Comparison of ENCODE assay signal across 23 mouse cellular contexts in genomic region chr9:50612115-50612514, GRCm38 (mm10). TPM values are rescaled to one million over a fixed set of nuclear protein-coding genes. Genes with fewer than 3 reads are reported as not detected.
DNase-seq lines count a peak whose midpoint lies in the region; TF ChIP-seq lines count a peak whose summit lies in the region.
"Had no signal": no experiment of that assay in that cellular context is flagged by ENCODE, and none has a peak within 500 bp of the region (broad histone marks: within the 10 kb centered on the region; RNA-seq: fewer than 3 reads in every experiment).

No protein-coding gene starts in this region.

- peak overlapping the region; percentile 88; the same call in 1 of the 2 replicates for H3K27ac ChIP-seq in cortical plate, adult 2 months (ENCODE audit: insufficient read depth, low read length)
- H3K27ac ChIP-seq: forebrain, embryonic 10.5 days; forebrain, embryonic 13.5 days; gastrocnemius, adult 2 months; heart, adult 2 months; heart, embryonic 10.5 days; heart, embryonic 13.5 days; hindbrain, embryonic 14.5 days had no signal

- no peaks in the 10 kb centered on the region; the same call in 1 of the 2 replicates for H3K4me1 ChIP-seq in cortical plate, adult 2 months (ENCODE audit: control insufficient read depth, insufficient read depth, low read length)

- no peak overlapping the region for H3K4me3 ChIP-seq in cortical plate, adult 2 months (ENCODE audit: insufficient read depth, low read length)
- H3K4me3 ChIP-seq: forebrain, embryonic 10.5 days; forebrain, embryonic 13.5 days; gastrocnemius, adult 2 months; heart, adult 2 months; heart, embryonic 10.5 days; heart, embryonic 13.5 days had no signal

- TF ChIP-seq POLR2A in cortical plate, adult 2 months (IDR thresholded peaks at IDR 0.05; ENCODE audit: extremely low read depth, insufficient read depth, low read length), result no peak

- no peak for TF ChIP-seq CTCF in cortical plate, adult 2 months (IDR thresholded peaks at IDR 0.05; ENCODE audit: extremely low read depth, insufficient read depth, low read length)

- DNase-seq in frontal cortex, adult 2 months (ENCODE audit: extremely low spot score in 1 of 2, low spot score in 1 of 2), result peak; percentile 36 to 50
- no peak for DNase-seq in frontal cortex, postnatal 14 days (ENCODE audit: low spot score in 2 of 2)
- peak; percentile 26 for DNase-seq in layer of hippocampus, adult 9-11 months
- DNase-seq in layer of hippocampus, adult 8-10 months (ENCODE audit: low spot score in 2 of 2), result no peak
- no peak for DNase-seq in cerebellum, adult 11-12 months
- DNase-seq: adrenal gland, postnatal 10 days; adrenal gland, postnatal 36 days; B cell, adult 2 months; cerebellum, adult 11 months; cerebellum, adult 8-10 months; cerebellum, postnatal 10 days; cerebellum, postnatal 36 days; gastrocnemius, adult 2 months; gastrocnemius, postnatal 14 days; heart, adult 2 months; heart, postnatal 14 days; heart, postnatal 4 days had no signal

RNA-seq across cellular contexts. Expression of gene Pih1d2, which starts 5.0 kb away (rescaled TPM):
- 3.6 and 5.3 TPM in 2 replicates for polyA plus RNA-seq in frontal cortex, adult 2 months (2012; rRNA removed)
- 1 to 10 TPM; 2.7 to 6.2 (median 5.7) TPM for total RNA-seq in layer of hippocampus, adult 8-10 months (2022)
- polyA plus RNA-seq in cortical plate, adult 2 months (2012; rRNA removed), result 4.4 and 4.9 TPM in 2 replicates

RNA-seq across cellular contexts. Expression of gene Nkapd1, which starts 5.1 kb away (rescaled TPM):
- polyA plus RNA-seq in frontal cortex, adult 2 months (2012; rRNA removed), result 14.0 and 15.0 TPM in 2 replicates
- total RNA-seq in layer of hippocampus, adult 8-10 months (2022), result 10 to 100 TPM; 17.0 to 23.7 (median 19.5) TPM
- polyA plus RNA-seq in cortical plate, adult 2 months (2012; rRNA removed), result 14.1 and 14.7 TPM in 2 replicates

RNA-seq across cellular contexts. Expression of gene Timm8b, which starts 8.4 kb away (rescaled TPM):
- 400 and 414 TPM in 2 replicates for polyA plus RNA-seq in frontal cortex, adult 2 months (2012; rRNA removed)
- 100 to 1,000 TPM; 182 to 219 (median 194) TPM for total RNA-seq in layer of hippocampus, adult 8-10 months (2022)
- 465 and 504 TPM in 2 replicates for polyA plus RNA-seq in cortical plate, adult 2 months (2012; rRNA removed)

RNA-seq across cellular contexts. Expression of gene Sdhd, which starts 8.5 kb away (rescaled TPM):
- polyA plus RNA-seq in frontal cortex, adult 2 months (2012; rRNA removed), result 150 and 156 TPM in 2 replicates
- total RNA-seq in layer of hippocampus, adult 8-10 months (2022), result 100 to 1,000 TPM; 108 to 126 (median 114) TPM
- polyA plus RNA-seq in cortical plate, adult 2 months (2012; rRNA removed), result 139 and 145 TPM in 2 replicates

RNA-seq across cellular contexts. Expression of gene Dlat, which starts 47.5 kb away (rescaled TPM):
- 39.1 and 54.1 TPM in 2 replicates for polyA plus RNA-seq in frontal cortex, adult 2 months (2012; rRNA removed)
- total RNA-seq in layer of hippocampus, adult 8-10 months (2022), result 100 to 1,000 TPM; 117 to 138 (median 125) TPM
- 49.4 and 49.8 TPM in 2 replicates for polyA plus RNA-seq in cortical plate, adult 2 months (2012; rRNA removed)

Comparison
In these comparisons a context has a peak if more than half of its experiments do, and no peak if none do; other contexts are left out.
1. DNase-seq: peak in frontal cortex, adult 2 months (2 of 2) and layer of hippocampus, adult 9-11 months (single experiment); none in frontal cortex, postnatal 14 days (0 of 2), layer of hippocampus, adult 8-10 months (0 of 2) and cerebellum, adult 11-12 months (single experiment).